Mouse (Mus musculus) heart, adult 2 months (tissue): ENCODE data around the gene Syngr2. TPM values are rescaled to one million over a fixed set of nuclear protein-coding genes. Genes with fewer than 3 reads are reported as not detected.

Source experiments
- DNase-seq, 2 experiments: peaks; one replicate each; pipeline ENCODE4 v3.0.0; 2021
- H3K27ac ChIP-seq: fragments of 200-600 bp; 2 replicates; pipeline ENCODE4 v1.8.1; 2022
- H3K27me3 ChIP-seq: fragments of 200-500 bp; 2 replicates; pipeline ENCODE4 v1.6.1; 2012; ENCODE audit warnings: mild to moderate bottlenecking, low read length, inconsistent platforms, mixed read lengths; ENCODE audit not compliant: control insufficient read depth, insufficient read depth
- H3K36me3 ChIP-seq: fragments of 200-500 bp; 2 replicates; pipeline ENCODE4 v1.6.1; 2012; ENCODE audit warnings: low read length, inconsistent platforms; ENCODE audit not compliant: control insufficient read depth, insufficient read depth
- H3K4me1 ChIP-seq: fragments of 200-500 bp; 2 replicates; pipeline ENCODE4 v1.6.1; 2011; ENCODE audit warnings: low read length; ENCODE audit not compliant: control insufficient read depth, insufficient read depth
- H3K4me3 ChIP-seq: fragments of 200-600 bp; 2 replicates; pipeline ENCODE4 v1.8.1; 2022
- H3K79me2 ChIP-seq: fragments of 200-500 bp; replicated peaks from 2 replicates; pipeline ENCODE4 v1.6.1; 2012; ENCODE audit warnings: mild to moderate bottlenecking, inconsistent platforms, low read length, moderate library complexity, mixed read lengths; ENCODE audit not compliant: control insufficient read depth, insufficient read depth
- H3K9ac ChIP-seq: fragments of 200-500 bp; 2 replicates; pipeline ENCODE4 v1.6.1; 2012; ENCODE audit warnings: low read depth, mild to moderate bottlenecking, control low read depth, inconsistent platforms, low read length, mixed read lengths
- CTCF ChIP-seq: fragments of 200-600 bp; IDR thresholded peaks from 2 replicates; pipeline ENCODE4 v1.8.1; 2022; ENCODE audit warnings: antibody characterized with exemption, mild to moderate bottlenecking, moderate library complexity
- EP300 ChIP-seq: fragments of 200-500 bp; IDR thresholded peaks from 2 replicates; pipeline ENCODE4 v1.6.1; 2011; ENCODE audit warnings: low read depth, low read length, control low read depth; ENCODE audit not compliant: insufficient read depth
- POLR2A ChIP-seq: fragments of 200-500 bp; IDR thresholded peaks from 2 replicates; pipeline ENCODE4 v1.6.1; 2011; ENCODE audit warnings: mild to moderate bottlenecking, low read depth, low read length, control low read depth; ENCODE audit not compliant: insufficient read depth
- WGBS: fragments of 180-500 bp; shearing (Covaris S2); methylation state at CpG from one replicate; pipeline ENCODE4 v1.1.7; 2018; 5-methylcytosine and 5-hydroxymethylcytosine counted together
- intact Hi-C: fragments of 180-260 bp; cut with DNase I; formaldehyde crosslinking; loops from one replicate; pipeline ENCODE4 v1.15.1; 2025
- polyA plus RNA-seq: library from polyadenylated mRNA; depleted of rRNA; stranded (reverse); fragments of >200 nt; gene quantifications from 2 replicates; pipeline ENCODE4 v1.2.3, GENCODE M21; 2012
- total RNA-seq, 2 experiments: library from RNA; stranded (reverse); gene quantifications; 2 replicates each; pipeline ENCODE4 v1.2.3; 2021

Gene Syngr2
- total and polyA plus RNA-seq, 3 experiments, result 109 to 217 (median 129) TPM

- intact Hi-C loops, result no loop called here
- WGBS, result 51% methylated on average over 5 of the region's 5 CpGs
- no peaks in the 10 kb centered on the region for H3K79me2 ChIP-seq
- TF ChIP-seq CTCF, result peak; percentile 64
- TF ChIP-seq EP300, result no peak
- TF ChIP-seq POLR2A, result no peak
- H3K4me3 ChIP-seq, result no peak overlapping the region
- no peak for DNase-seq
- no peaks in the 10 kb centered on the region for H3K36me3 ChIP-seq
- H3K9ac ChIP-seq, result no peak overlapping the region
- no peak overlapping the region for H3K27ac ChIP-seq
- no peaks in the 10 kb centered on the region for H3K27me3 ChIP-seq
- H3K4me1 ChIP-seq, result peaks cover 2% of the 10 kb centered on the region
Observed at GRCm38 (mm10) chr11:117846640-117847039, 37.2 kb downstream of the Syngr2 start.

DNA sequence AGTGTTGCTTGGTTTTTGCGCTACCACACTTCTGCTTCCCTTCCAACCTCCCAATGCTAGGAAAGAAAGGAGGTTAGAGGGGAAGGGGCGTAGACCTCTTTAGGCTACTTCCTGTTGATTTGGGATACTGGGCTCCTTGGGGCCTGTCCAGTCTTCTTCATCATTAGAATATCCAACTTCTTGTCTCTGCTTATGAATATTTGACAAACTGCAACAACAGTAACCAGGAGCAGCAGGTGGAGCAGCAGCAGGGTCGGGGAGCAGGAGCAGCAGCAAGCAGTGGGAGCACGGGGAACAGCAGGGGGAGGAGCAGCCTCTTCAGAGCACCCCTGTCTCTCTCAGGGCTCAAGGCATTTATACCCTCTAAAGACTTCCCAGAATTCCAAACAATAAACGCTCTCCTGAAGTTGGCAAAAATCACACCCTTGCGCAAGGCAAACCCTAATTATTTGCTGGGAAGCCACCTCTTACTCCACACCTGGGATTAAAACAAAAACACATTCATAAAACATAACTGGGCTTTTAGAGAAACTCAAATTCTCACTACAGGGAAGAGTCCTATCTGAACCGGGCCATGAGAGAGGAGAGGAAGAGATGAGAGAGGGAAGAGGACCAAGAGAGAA lies 38.2 kb downstream of the Syngr2 start:
- Histone ChIP-seq H3K4me3 (no peak overlapping the region; the same call in 1 of the 2 replicates), H3K9ac (no peak overlapping the region), H3K27me3 (no peaks in the 10 kb centered on the region), H3K27ac (peak overlapping the region; percentile 87), H3K36me3 (no peaks in the 10 kb centered on the region), H3K4me1 (peaks cover 2% of the 10 kb centered on the region), H3K79me2 (no peaks in the 10 kb centered on the region)
- 66% methylated on average over 7 of the region's 7 CpGs for WGBS
- no peak for TF ChIP-seq POLR2A
- TF ChIP-seq CTCF, result no peak
- no peak for TF ChIP-seq EP300
- intact Hi-C loops, result no loop called here
- DNase-seq, result no peak

DNA sequence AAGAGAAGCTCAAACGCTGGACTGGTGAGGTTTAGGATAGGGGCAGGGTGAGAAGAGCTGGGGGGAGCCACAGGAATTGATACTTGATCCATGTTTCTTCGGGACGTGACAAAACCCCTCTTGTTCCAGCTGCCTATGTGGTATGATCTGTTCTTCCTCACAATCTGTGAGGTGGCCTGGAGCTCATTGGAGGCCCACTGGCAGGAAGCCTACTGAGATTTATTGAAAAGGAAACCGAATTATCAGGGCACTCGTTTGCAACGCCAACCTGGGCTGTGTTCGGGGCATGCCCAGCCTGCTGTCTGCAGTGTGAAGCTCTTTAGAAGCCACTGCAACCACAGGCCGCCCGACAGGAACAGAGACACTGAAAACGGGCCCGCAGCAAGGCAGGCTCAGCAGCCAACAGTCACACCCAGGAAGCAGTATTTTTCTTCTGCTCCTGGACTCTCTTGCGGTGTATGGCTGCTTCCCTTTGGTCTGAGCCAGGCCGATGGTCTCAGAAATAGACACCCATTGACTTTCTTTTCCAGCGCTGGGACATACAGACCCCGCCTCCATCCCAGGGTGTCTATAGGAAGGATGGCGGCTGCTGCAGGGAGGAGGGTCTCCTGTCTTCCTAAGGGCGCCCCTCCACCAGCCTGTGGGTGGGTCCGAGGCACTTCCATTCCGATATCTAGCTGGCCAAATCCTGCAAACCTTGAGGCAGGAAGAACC lies 39.0 kb downstream of the Syngr2 start:
- no peak for TF ChIP-seq EP300
- no peak for TF ChIP-seq CTCF
- TF ChIP-seq POLR2A, result no peak
- intact Hi-C loops, result no loop called here
- Histone ChIP-seq H3K4me3 (peak overlapping the region; percentile 56), H3K79me2 (no peaks in the 10 kb centered on the region), H3K4me1 (peaks cover 2% of the 10 kb centered on the region), H3K36me3 (no peaks in the 10 kb centered on the region), H3K27ac (peak overlapping the region; percentile 87), H3K9ac (peak overlapping the region; percentile 77), H3K27me3 (no peaks in the 10 kb centered on the region)
- peak; percentile 48 to 65 for DNase-seq
- WGBS, result 4% methylated on average over 19 of the region's 19 CpGs

- Histone ChIP-seq H3K79me2 (no peaks in the 10 kb centered on the region), H3K27ac (peak within 1 kb of the TSS; percentile 87), H3K36me3 (no peaks in the 10 kb centered on the region), H3K9ac (peak within 1 kb of the TSS; percentile 77), H3K4me3 (peak within 1 kb of the TSS; percentile 56), H3K4me1 (peaks cover 2% of the 10 kb centered on the region), H3K27me3 (no peaks in the 10 kb centered on the region)
- TF ChIP-seq EP300 (peak; percentile 90; the same call in 1 of the 2 replicates), CTCF (peak; percentile 32; the same call in 1 of the 2 replicates), POLR2A (peak; percentile 95)
- DNase-seq, result peak; percentile 97 to 99
- intact Hi-C loops, result no loop called here
- under 1% methylated on average over 51 of the region's 51 CpGs for WGBS
Observed at GRCm38 (mm10) chr11:117848985-117849671, 39.7 kb downstream of the Syngr2 start, which contains the start of gene Birc5. TSS of gene Birc5 (plus strand) at chr11:117849251.

DNA sequence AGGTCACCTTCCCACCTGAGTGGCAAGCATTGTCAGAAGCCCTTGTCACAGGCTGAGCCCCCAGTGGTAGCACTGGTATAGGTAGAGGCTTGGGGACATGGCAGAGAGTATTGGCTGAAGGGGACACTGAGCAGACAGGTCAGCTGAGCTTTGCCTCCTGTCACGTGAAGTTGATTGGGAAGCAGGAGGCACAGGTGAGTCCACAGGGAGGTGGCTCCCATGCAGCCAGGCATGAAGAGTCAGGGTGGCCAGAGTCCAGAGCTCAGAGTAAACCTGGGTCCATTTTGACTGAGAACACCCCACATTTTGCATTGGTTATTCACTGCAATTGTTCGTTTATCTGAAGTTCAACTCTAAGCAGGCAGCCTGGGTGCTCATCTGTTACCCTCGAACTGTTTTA lies 43.4 kb downstream of the Syngr2 start:
- H3K27ac ChIP-seq, result no peak overlapping the region
- WGBS, result 90% methylated on average over 3 of the region's 3 CpGs
- H3K79me2 ChIP-seq, result no peaks in the 10 kb centered on the region
- no peak for DNase-seq
- H3K27me3 ChIP-seq, result no peaks in the 10 kb centered on the region
- intact Hi-C loops, result no loop called here
- no peak for TF ChIP-seq CTCF
- TF ChIP-seq POLR2A, result no peak
- TF ChIP-seq EP300, result no peak
- no peak overlapping the region for H3K4me3 ChIP-seq
- H3K36me3 ChIP-seq, result no peaks in the 10 kb centered on the region
- H3K4me1 ChIP-seq, result peaks cover 2% of the 10 kb centered on the region
- H3K9ac ChIP-seq, result no peak overlapping the region
